Mouse (Mus musculus): ENCODE data around the gene Spaar. TPM values are rescaled to one million over a fixed set of nuclear protein-coding genes. Genes with fewer than 3 reads are reported as not detected.

Gene Spaar
- polyA plus RNA-seq, 1 experiment: 4.6 TPM

GRCm38 (mm10) chr4:43728576-43728954 is 1.3 kb upstream of the Spaar start:
- Histone ChIP-seq H3K4me3 (ENCODE audit: control insufficient read depth, low read depth, low read length) (no peak overlapping the region), H3K27me3 (ENCODE audit: control insufficient read depth, insufficient read depth, low read length) (no peaks in the 10 kb centered on the region), H3K27ac (ENCODE audit: control insufficient read depth, insufficient read depth, low read depth, low read length) (peak overlapping the region; percentile 84), H3K4me1 (ENCODE audit: control insufficient read depth, insufficient read depth, low read length) (peaks cover 23% of the 10 kb centered on the region), H3K36me3 (ENCODE audit: control insufficient read depth, insufficient read depth, low read length) (no peaks in the 10 kb centered on the region)
- TF ChIP-seq CTCF (IDR thresholded peaks at IDR 0.05; ENCODE audit: control insufficient read depth, insufficient read depth, insufficient replicate concordance, low read depth, low read length): no peak
- TF ChIP-seq POLR2A (IDR thresholded peaks at IDR 0.05; ENCODE audit: control insufficient read depth, low read depth, low read length): no peak

GRCm38 (mm10) chr4:43729126-43729525 is 708 bp upstream of the Spaar start:
- H3K36me3 ChIP-seq (ENCODE audit: control insufficient read depth, insufficient read depth, low read length): no peaks in the 10 kb centered on the region
- peak overlapping the region; percentile 84 for H3K27ac ChIP-seq (ENCODE audit: control insufficient read depth, insufficient read depth, low read depth, low read length)
- no peak for TF ChIP-seq POLR2A (IDR thresholded peaks at IDR 0.05; ENCODE audit: control insufficient read depth, low read depth, low read length)
- TF ChIP-seq CTCF (IDR thresholded peaks at IDR 0.05; ENCODE audit: control insufficient read depth, insufficient read depth, insufficient replicate concordance, low read depth, low read length): no peak
- no peak overlapping the region for H3K4me3 ChIP-seq (ENCODE audit: control insufficient read depth, low read depth, low read length)
- H3K4me1 ChIP-seq (ENCODE audit: control insufficient read depth, insufficient read depth, low read length): peaks cover 23% of the 10 kb centered on the region
- no peaks in the 10 kb centered on the region for H3K27me3 ChIP-seq (ENCODE audit: control insufficient read depth, insufficient read depth, low read length)

GRCm38 (mm10) chr4:43730750-43731297 is 990 bp downstream of the Spaar start:
- no peaks in the 10 kb centered on the region for H3K36me3 ChIP-seq (ENCODE audit: control insufficient read depth, insufficient read depth, low read length)
- no peak for TF ChIP-seq POLR2A (IDR thresholded peaks at IDR 0.05; ENCODE audit: control insufficient read depth, low read depth, low read length)
- H3K27me3 ChIP-seq (ENCODE audit: control insufficient read depth, insufficient read depth, low read length): no peaks in the 10 kb centered on the region
- H3K27ac ChIP-seq (ENCODE audit: control insufficient read depth, insufficient read depth, low read depth, low read length): peak overlapping the region; percentile 84
- peak overlapping the region; percentile 44 for H3K4me3 ChIP-seq (ENCODE audit: control insufficient read depth, low read depth, low read length)
- H3K4me1 ChIP-seq (ENCODE audit: control insufficient read depth, insufficient read depth, low read length): peaks cover 23% of the 10 kb centered on the region

GRCm38 (mm10) chr4:43732171-43732570 is 2.3 kb downstream of the Spaar start:
- peak overlapping the region; percentile 4 for H3K4me3 ChIP-seq (ENCODE audit: control insufficient read depth, low read depth, low read length)
- H3K4me1 ChIP-seq (ENCODE audit: control insufficient read depth, insufficient read depth, low read length): peaks cover 23% of the 10 kb centered on the region
- no peaks in the 10 kb centered on the region for H3K36me3 ChIP-seq (ENCODE audit: control insufficient read depth, insufficient read depth, low read length)
- peak overlapping the region; percentile 65 for H3K27ac ChIP-seq (ENCODE audit: control insufficient read depth, insufficient read depth, low read depth, low read length)
- H3K27me3 ChIP-seq (ENCODE audit: control insufficient read depth, insufficient read depth, low read length): no peaks in the 10 kb centered on the region
- TF ChIP-seq CTCF (IDR thresholded peaks at IDR 0.05; ENCODE audit: control insufficient read depth, insufficient read depth, insufficient replicate concordance, low read depth, low read length) (no peak), POLR2A (IDR thresholded peaks at IDR 0.05; ENCODE audit: control insufficient read depth, low read depth, low read length) (no peak)

GRCm38 (mm10) chr4:43733186-43733585 is 3.4 kb downstream of the Spaar start:
- Histone ChIP-seq H3K4me3 (ENCODE audit: control insufficient read depth, low read depth, low read length) (peak overlapping the region; percentile 4), H3K4me1 (ENCODE audit: control insufficient read depth, insufficient read depth, low read length) (peaks cover 21% of the 10 kb centered on the region), H3K27me3 (ENCODE audit: control insufficient read depth, insufficient read depth, low read length) (no peaks in the 10 kb centered on the region), H3K27ac (ENCODE audit: control insufficient read depth, insufficient read depth, low read depth, low read length) (peak overlapping the region; percentile 65), H3K36me3 (ENCODE audit: control insufficient read depth, insufficient read depth, low read length) (no peaks in the 10 kb centered on the region)
- TF ChIP-seq CTCF (IDR thresholded peaks at IDR 0.05; ENCODE audit: control insufficient read depth, insufficient read depth, insufficient replicate concordance, low read depth, low read length) (no peak), POLR2A (IDR thresholded peaks at IDR 0.05; ENCODE audit: control insufficient read depth, low read depth, low read length) (no peak)

- peak overlapping the region; percentile 69; the same call in 1 of the 2 replicates for H3K4me3 ChIP-seq (ENCODE audit: control insufficient read depth, low read depth, low read length)
- no peaks in the 10 kb centered on the region for H3K36me3 ChIP-seq (ENCODE audit: control insufficient read depth, insufficient read depth, low read length)
- TF ChIP-seq POLR2A (IDR thresholded peaks at IDR 0.05; ENCODE audit: control insufficient read depth, low read depth, low read length) (no peak), CTCF (IDR thresholded peaks at IDR 0.05; ENCODE audit: control insufficient read depth, insufficient read depth, insufficient replicate concordance, low read depth, low read length) (no peak)
- peaks cover 2% of the 10 kb centered on the region for H3K4me1 ChIP-seq (ENCODE audit: control insufficient read depth, insufficient read depth, low read length)
- H3K27me3 ChIP-seq (ENCODE audit: control insufficient read depth, insufficient read depth, low read length): no peaks in the 10 kb centered on the region
- no peak overlapping the region for H3K27ac ChIP-seq (ENCODE audit: control insufficient read depth, insufficient read depth, low read depth, low read length)
Measured at GRCm38 (mm10) chr4:43737144-43737543, 7.3 kb downstream of the Spaar start.

- no peaks in the 10 kb centered on the region for H3K36me3 ChIP-seq (ENCODE audit: control insufficient read depth, insufficient read depth, low read length)
- peaks cover 3% of the 10 kb centered on the region for H3K4me1 ChIP-seq (ENCODE audit: control insufficient read depth, insufficient read depth, low read length)
- peak overlapping the region; percentile 69 for H3K4me3 ChIP-seq (ENCODE audit: control insufficient read depth, low read depth, low read length)
- H3K27me3 ChIP-seq (ENCODE audit: control insufficient read depth, insufficient read depth, low read length): no peaks in the 10 kb centered on the region
- peak overlapping the region; percentile 27; the same call in 1 of the 2 replicates for H3K27ac ChIP-seq (ENCODE audit: control insufficient read depth, insufficient read depth, low read depth, low read length)
- TF ChIP-seq CTCF (IDR thresholded peaks at IDR 0.05; ENCODE audit: control insufficient read depth, insufficient read depth, insufficient replicate concordance, low read depth, low read length): no peak
- TF ChIP-seq POLR2A (IDR thresholded peaks at IDR 0.05; ENCODE audit: control insufficient read depth, low read depth, low read length): no peak
Measured at GRCm38 (mm10) chr4:43738989-43739674, 9.3 kb downstream of the Spaar start.
